Mouse (Mus musculus) small intestine, adult 2 months (tissue): ENCODE data around the gene Zfp335. TPM values are rescaled to one million over a fixed set of nuclear protein-coding genes. Genes with fewer than 3 reads are reported as not detected.

ENCODE experiments used
- H3K27ac ChIP-seq: fragments of 200-500 bp; 2 replicates; pipeline ENCODE4 v1.5.1; 2012; ENCODE audit warnings: low read depth, low read length, control low read depth, inconsistent platforms; ENCODE audit not compliant: insufficient read depth
- H3K27me3 ChIP-seq: fragments of 200-500 bp; 2 replicates; pipeline ENCODE4 v1.6.1; 2012; ENCODE audit warnings: mild to moderate bottlenecking, moderate library complexity, low read length, inconsistent platforms; ENCODE audit not compliant: control insufficient read depth, insufficient read depth
- H3K36me3 ChIP-seq: fragments of 200-500 bp; 2 replicates; pipeline ENCODE4 v1.6.1; 2012; ENCODE audit warnings: mild to moderate bottlenecking, low read length, control low read depth, inconsistent platforms; ENCODE audit not compliant: control insufficient read depth, insufficient read depth
- H3K4me1 ChIP-seq: fragments of 200-500 bp; 2 replicates; pipeline ENCODE4 v1.6.1; 2012; ENCODE audit warnings: low read length, inconsistent platforms, mixed read lengths; ENCODE audit not compliant: control insufficient read depth, insufficient read depth, insufficient read length
- H3K4me3 ChIP-seq: fragments of 200-500 bp; 2 replicates; pipeline ENCODE4 v1.5.1; 2012; ENCODE audit warnings: low read depth, mild to moderate bottlenecking, control low read depth, inconsistent platforms, low read length, moderate library complexity
- CTCF ChIP-seq: fragments of 200-500 bp; IDR thresholded peaks from 2 replicates; pipeline ENCODE4 v1.5.1; 2012; ENCODE audit warnings: low read depth, mild to moderate bottlenecking, control low read depth, inconsistent platforms, low read length, moderate library complexity, mixed read lengths; ENCODE audit not compliant: insufficient replicate concordance, insufficient read length; ENCODE audit errors: extremely low read depth
- POLR2A ChIP-seq: fragments of 200-500 bp; IDR thresholded peaks from 2 replicates; pipeline ENCODE4 v1.6.1; 2012; ENCODE audit warnings: low read depth, mild to moderate bottlenecking, control low read depth, inconsistent platforms, low read length, moderate library complexity
- WGBS: fragments of 180-500 bp; shearing (Covaris S2); methylation state at CpG from one replicate; pipeline ENCODE4 v1.1.7; 2018; 5-methylcytosine and 5-hydroxymethylcytosine counted together
- polyA plus RNA-seq: library from polyadenylated mRNA; depleted of rRNA; stranded (reverse); fragments of >200 nt; gene quantifications from 2 replicates; pipeline ENCODE4 v1.2.3, GENCODE M21; 2012

The Zfp335 gene
- polyA plus RNA-seq, 1 experiment = 34.1 TPM

GRCm38 (mm10) chr2:164940140-164940830, 28.7 kb upstream of the Zfp335 start, which contains the start of gene Mmp9:
TSS of gene Mmp9 (plus strand) at chr2:164940780.
- Histone ChIP-seq H3K4me1 (peaks cover 3% of the 10 kb centered on the region), H3K27me3 (peaks cover 22% of the 10 kb centered on the region), H3K27ac (no peak within 1 kb of the TSS), H3K4me3 (no peak within 1 kb of the TSS), H3K36me3 (no peaks in the 10 kb centered on the region)
- WGBS = 28% methylated on average over 10 of the region's 10 CpGs
- TF ChIP-seq CTCF (no peak), POLR2A (no peak)

GRCm38 (mm10) chr2:164939106-164939505, 27.5 kb upstream of the Zfp335 start:
- TF ChIP-seq POLR2A (no peak), CTCF (no peak)
- Histone ChIP-seq H3K27ac (no peak overlapping the region), H3K36me3 (no peaks in the 10 kb centered on the region), H3K4me3 (peak overlapping the region; percentile 53), H3K4me1 (peaks cover 3% of the 10 kb centered on the region), H3K27me3 (peaks cover 22% of the 10 kb centered on the region)
- WGBS = 12% methylated on average over 11 of the region's 11 CpGs

GRCm38 (mm10) chr2:164938146-164939091, 26.9 kb upstream of the Zfp335 start:
- Histone ChIP-seq H3K27ac (no peak overlapping the region), H3K27me3 (peaks cover 22% of the 10 kb centered on the region), H3K4me1 (peaks cover 3% of the 10 kb centered on the region), H3K4me3 (peak overlapping the region; percentile 53), H3K36me3 (no peaks in the 10 kb centered on the region)
- TF ChIP-seq POLR2A = no peak
- 5% methylated on average over 39 of the region's 39 CpGs for WGBS

GRCm38 (mm10) chr2:164935991-164936390, 24.4 kb upstream of the Zfp335 start:
- TF ChIP-seq POLR2A (no peak), CTCF (no peak)
- WGBS = 41% methylated on average over 4 of the region's 4 CpGs
- H3K27ac ChIP-seq = no peak overlapping the region
- peaks cover 19% of the 10 kb centered on the region for H3K27me3 ChIP-seq
- no peaks in the 10 kb centered on the region for H3K36me3 ChIP-seq
- H3K4me3 ChIP-seq = no peak overlapping the region
- peaks cover 3% of the 10 kb centered on the region; the same call in 1 of the 2 replicates for H3K4me1 ChIP-seq

- Histone ChIP-seq H3K4me3 (no peak overlapping the region), H3K36me3 (no peaks in the 10 kb centered on the region), H3K27me3 (0 out of 2 replicates have a peak, but pooled peaks cover 4% of the 10 kb centered on the region), H3K27ac (no peak overlapping the region), H3K4me1 (peaks cover 3% of the 10 kb centered on the region; the same call in 1 of the 2 replicates)
- WGBS = 40% methylated on average over 8 of the region's 10 CpGs
- TF ChIP-seq POLR2A (no peak), CTCF (no peak)
Observed at GRCm38 (mm10) chr2:164933534-164933933, 22.0 kb upstream of the Zfp335 start.

- TF ChIP-seq POLR2A (no peak), CTCF (no peak)
- H3K4me3 ChIP-seq = no peak overlapping the region
- H3K36me3 ChIP-seq = no peaks in the 10 kb centered on the region
- H3K27me3 ChIP-seq = no peaks in the 10 kb centered on the region
- WGBS = 53% methylated on average over 11 of the region's 11 CpGs
- no peak overlapping the region for H3K27ac ChIP-seq
- H3K4me1 ChIP-seq = no peaks in the 10 kb centered on the region
Observed at GRCm38 (mm10) chr2:164930706-164931581, 19.4 kb upstream of the Zfp335 start.
